Mouse (Mus musculus): ENCODE measurements around the gene Pyroxd2. TPM values are rescaled to one million over a fixed set of nuclear protein-coding genes. Genes with fewer than 3 reads are reported as not detected.

The Pyroxd2 gene
- polyA plus RNA-seq (2012) = 0.48 and 0.73 TPM in 2 replicates

GRCm38 (mm10) chr19:42752363-42752931 lies at the start of gene Pyroxd2:
Gene Pyroxd2, minus strand, starts transcription at chr19:42752775.
- TF ChIP-seq GATA1 (IDR thresholded peaks at IDR 0.05; ENCODE audit: low read length) = no peak

DNA sequence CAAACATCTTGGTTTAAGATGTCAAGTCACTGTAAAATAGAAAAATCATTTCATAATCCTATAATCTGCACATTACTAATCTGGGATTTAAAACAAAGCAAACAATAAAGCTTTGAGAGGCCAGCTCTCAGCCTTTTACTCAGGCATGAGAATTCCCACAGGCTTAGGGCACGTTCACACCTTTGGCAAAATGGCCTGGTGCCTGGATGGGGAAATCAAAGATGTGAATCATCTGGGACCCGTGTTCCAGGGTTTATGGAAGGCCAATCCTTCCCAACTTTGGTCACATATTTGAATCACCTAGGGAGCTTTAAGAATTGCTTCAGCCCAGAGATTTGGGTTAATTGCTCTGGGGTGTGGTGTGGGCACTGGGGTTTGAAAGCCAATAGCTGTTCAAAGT lies 45.3 kb upstream of the Pyroxd2 start:
- no peak for TF ChIP-seq GATA1 (IDR thresholded peaks at IDR 0.05; ENCODE audit: low read length)

DNA sequence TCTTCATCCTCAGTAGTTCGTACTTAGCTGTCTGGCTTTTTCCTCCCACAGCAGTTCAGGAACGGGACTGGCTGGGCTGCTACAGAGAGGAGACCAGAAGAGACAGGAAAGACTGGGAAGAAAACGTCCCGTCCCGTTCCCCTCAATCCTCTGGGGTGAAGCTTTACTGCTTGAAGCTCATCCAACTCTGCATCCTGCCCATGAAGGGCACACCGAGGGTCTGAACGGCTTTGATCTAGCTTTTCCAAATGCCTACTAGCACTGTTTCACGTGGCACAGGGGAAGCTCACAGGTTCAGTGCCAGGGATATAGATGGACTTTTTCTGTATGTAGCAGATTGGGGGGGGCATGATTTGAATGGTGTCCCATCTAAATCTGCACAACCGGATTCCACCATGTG lies 43.2 kb upstream of the Pyroxd2 start:
- no peak for TF ChIP-seq GATA1 (IDR thresholded peaks at IDR 0.05; ENCODE audit: low read length)

GRCm38 (mm10) chr19:42794914-42795613 lies 42.5 kb upstream of the Pyroxd2 start:
- no peak for TF ChIP-seq GATA1 (IDR thresholded peaks at IDR 0.05; ENCODE audit: low read length)

DNA sequence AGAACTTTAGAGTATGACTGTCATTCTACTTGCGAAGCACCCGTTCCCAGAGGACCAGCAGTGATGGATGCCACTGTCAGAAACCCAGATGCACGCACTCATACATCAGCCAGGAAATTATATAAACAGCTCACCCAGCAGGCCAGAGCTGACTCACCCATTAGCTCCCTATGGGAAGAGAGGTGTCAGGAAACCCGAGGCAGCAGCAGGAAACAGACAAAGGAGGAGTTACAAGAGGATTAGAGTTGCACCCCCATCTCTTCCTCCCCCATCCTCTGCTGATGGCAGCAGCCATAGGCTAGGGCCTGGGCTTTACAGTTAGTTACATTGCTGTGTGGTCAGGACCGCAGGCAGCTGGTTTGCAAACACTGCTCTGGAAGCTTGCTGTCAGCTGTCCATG lies 35.7 kb upstream of the Pyroxd2 start:
- TF ChIP-seq GATA1 (IDR thresholded peaks at IDR 0.05; ENCODE audit: low read length) = no peak

DNA sequence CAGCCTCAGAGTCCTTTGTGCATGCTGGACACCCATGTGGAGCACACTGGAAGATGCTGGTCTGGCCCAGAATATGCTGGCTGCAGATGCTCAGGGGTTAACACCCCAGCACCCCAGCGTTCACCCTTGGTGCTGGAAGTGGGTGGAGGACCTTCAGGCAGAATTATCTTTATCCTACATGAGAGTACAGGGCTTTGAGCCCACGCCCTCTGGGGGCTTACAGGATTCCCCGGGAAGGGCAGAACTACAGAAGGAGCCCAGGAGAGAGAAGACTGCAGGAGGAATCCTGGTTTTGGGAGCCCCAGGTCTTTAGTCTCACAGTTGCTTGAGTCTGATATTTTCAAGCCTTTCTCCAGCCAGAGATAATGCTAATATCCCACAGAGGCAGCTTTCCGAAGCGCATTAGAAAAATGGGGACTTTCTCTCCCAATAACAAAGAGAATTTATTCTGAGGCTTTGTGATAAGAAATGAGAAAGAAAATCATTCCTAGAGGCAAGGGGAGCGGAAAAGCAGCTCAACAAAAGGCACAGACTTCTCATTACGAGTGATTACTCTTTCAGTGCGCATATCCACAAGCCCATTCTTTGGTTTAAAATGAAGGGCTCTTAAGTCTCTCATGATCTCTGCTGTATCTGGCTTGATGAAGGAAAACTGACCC lies 33.1 kb upstream of the Pyroxd2 start:
- TF ChIP-seq GATA1 (IDR thresholded peaks at IDR 0.05; ENCODE audit: low read length) = no peak

- no peak for TF ChIP-seq GATA1 (IDR thresholded peaks at IDR 0.05; ENCODE audit: low read length)
These were observed 32.6 kb upstream of the Pyroxd2 start for GRCm38 (mm10) chr19:42785129-42785528.

DNA sequence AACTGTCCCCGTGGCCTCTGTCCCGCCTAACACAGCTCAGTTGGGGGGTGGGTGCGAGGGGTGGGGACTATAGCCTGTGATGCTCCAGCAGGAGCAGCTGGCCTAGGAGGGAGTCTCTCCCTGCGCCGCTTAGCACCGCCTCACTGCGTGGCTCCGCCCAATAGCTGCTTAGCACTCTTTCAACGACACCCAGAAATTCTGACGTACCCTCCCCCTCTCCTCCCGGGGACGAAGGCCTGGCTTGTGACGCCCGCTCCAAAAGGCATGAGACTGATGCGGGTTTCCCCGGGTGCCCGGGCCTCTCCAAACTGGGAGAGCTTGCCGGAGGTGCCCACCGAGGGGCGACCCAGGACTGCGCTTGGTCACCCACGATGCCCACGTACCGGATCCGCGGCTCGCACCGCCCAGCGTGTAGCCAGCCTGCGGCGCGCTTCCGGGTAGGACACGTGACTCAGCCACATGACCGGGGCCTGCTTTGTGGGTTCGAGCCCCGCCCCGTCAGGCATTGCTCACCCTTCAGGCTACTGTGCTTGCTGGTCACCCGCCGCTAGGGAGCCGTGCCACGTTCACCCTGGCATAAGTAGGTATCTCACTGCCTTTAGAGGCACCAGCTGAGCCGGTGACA lies 27.1 kb upstream of the Pyroxd2 start, which contains the start of gene Hps1:
Gene Hps1, minus strand, starts transcription at position 448 of the 625 bp plus-strand sequence.
- TF ChIP-seq GATA1 (IDR thresholded peaks at IDR 0.05; ENCODE audit: low read length) = no peak

DNA sequence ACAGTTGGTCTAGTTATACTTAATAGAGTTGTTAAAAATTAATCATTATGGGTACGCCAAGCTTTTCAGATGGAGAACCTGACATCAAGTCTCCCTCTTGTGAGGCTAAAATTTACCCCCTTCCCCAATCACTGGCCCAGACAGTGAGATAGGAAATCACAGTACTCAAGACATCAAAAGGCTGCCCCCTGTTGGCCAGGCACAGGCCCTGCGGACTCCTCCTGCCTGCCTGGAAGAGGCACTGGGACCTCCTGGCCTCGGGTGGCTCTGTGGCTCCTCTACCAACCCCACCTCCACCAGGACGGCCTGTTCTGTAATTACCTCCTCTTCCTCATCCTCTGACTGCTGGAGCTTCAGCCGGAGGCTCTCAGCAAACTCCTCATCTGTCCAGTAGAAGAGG lies 25.2 kb upstream of the Pyroxd2 start:
- no peak for TF ChIP-seq GATA1 (IDR thresholded peaks at IDR 0.05; ENCODE audit: low read length)

DNA sequence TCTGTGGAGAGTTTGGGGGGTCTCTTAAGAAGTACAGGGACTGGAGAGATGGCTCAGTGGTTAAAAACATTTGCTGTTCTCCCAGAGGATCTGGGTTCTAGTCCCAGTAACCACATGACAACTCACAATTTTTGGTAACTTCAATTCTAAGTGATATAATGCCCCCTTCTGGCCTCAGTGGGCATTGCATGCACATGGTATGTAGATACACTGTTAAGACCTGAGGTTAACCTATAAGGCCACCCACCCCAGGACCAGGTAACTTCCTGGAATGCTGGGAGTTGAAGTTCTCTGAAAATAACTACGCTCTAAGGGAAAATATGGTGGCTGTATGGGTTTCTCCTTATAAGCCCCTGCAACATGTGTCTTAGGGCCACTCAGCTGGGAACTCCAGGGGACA lies 24.2 kb upstream of the Pyroxd2 start:
- TF ChIP-seq GATA1 (IDR thresholded peaks at IDR 0.05; ENCODE audit: low read length) = no peak

GRCm38 (mm10) chr19:42770141-42770872 lies 17.7 kb upstream of the Pyroxd2 start:
- TF ChIP-seq GATA1 (IDR thresholded peaks at IDR 0.05; ENCODE audit: low read length) = no peak

DNA sequence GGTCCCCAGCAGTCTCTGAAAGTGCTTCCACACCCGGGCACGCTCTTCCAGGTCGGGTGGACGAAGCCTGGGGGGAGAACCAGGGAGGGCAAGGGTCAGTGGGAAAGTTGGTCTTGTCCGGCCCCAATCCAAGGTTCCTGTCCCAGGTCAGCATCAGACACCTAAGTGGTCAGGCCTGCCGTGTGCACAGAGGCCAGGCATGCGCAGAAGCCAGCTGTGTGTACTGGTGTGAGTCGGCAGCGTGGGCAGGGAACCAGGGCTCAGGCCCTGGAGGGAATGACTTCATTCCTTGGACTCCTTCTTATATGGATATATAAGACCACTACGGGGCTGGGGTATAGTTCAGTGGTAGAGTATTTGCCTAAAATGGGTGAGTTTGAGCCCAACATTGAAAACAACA lies 17.1 kb upstream of the Pyroxd2 start:
- no peak for TF ChIP-seq GATA1 (IDR thresholded peaks at IDR 0.05; ENCODE audit: low read length)

DNA sequence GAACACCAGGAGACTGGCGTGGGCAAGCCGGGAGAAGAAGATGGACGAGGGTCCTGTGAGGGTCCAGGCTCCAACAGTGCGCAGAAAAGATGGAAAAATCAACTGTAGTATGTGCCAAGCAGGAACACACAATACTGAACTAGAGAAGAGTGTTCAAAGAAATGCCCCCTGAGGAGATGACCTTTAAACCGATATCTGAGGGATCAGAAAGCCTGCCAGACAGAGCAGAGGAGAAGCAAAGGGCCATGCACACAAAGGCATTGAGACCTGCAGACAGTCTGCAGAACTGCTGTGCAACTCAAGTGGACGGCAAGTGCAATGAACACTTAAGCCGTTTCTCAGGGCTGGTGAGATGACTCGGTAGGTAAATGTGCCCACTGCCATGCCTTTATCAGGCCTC lies 14.8 kb upstream of the Pyroxd2 start:
- TF ChIP-seq GATA1 (IDR thresholded peaks at IDR 0.05; ENCODE audit: low read length) = no peak

GRCm38 (mm10) chr19:42764398-42764797 lies 11.8 kb upstream of the Pyroxd2 start:
- TF ChIP-seq GATA1 (IDR thresholded peaks at IDR 0.05; ENCODE audit: low read length) = no peak

- TF ChIP-seq GATA1 (IDR thresholded peaks at IDR 0.05; ENCODE audit: low read length) = no peak
These were observed 4.1 kb upstream of the Pyroxd2 start for GRCm38 (mm10) chr19:42756671-42757070.
